Mouse (Mus musculus) limb, embryonic 10.5 days (tissue): ENCODE measurements around the gene Psme2. TPM values are rescaled to one million over a fixed set of nuclear protein-coding genes. Genes with fewer than 3 reads are reported as not detected.

Source experiments
- DNase-seq: peaks from one replicate; pipeline ENCODE4 v3.0.0-alpha.2; 2017; ENCODE audit warnings: low spot score
- H3K27ac ChIP-seq: fragments of 300-500 bp; sonication (generic); 2 replicates; pipeline ENCODE4 v1.5.1; 2016; ENCODE audit warnings: mild to moderate bottlenecking
- H3K27me3 ChIP-seq: fragments of 300-500 bp; sonication (generic); 2 replicates; pipeline ENCODE4 v1.6.1; 2016; ENCODE audit warnings: low read depth, mild to moderate bottlenecking; ENCODE audit not compliant: poor library complexity, severe bottlenecking
- H3K36me3 ChIP-seq: fragments of 300-500 bp; sonication (generic); 2 replicates; pipeline ENCODE4 v1.6.1; 2016; ENCODE audit warnings: mild to moderate bottlenecking, moderate library complexity
- H3K4me1 ChIP-seq: fragments of 300-500 bp; sonication (generic); 2 replicates; pipeline ENCODE4 v1.6.1; 2016
- H3K4me3 ChIP-seq: fragments of 300-500 bp; sonication (generic); 2 replicates; pipeline ENCODE4 v1.5.1; 2016; ENCODE audit warnings: mild to moderate bottlenecking, moderate library complexity
- H3K9me3 ChIP-seq: fragments of 300-500 bp; sonication (generic); replicated peaks from 2 replicates; pipeline ENCODE4 v1.6.1; 2016; ENCODE audit warnings: mild to moderate bottlenecking
- WGBS: fragments of 180-500 bp; shearing (Covaris S2); methylation state at CpG from one replicate; pipeline ENCODE4 v1.1.7; 2016; 5-methylcytosine and 5-hydroxymethylcytosine counted together
- polyA plus RNA-seq: library from polyadenylated mRNA; unstranded; fragments of >200 nt; fragmentation: Nextera tagmentation; extraction: Ambion mirVana; gene quantifications from 2 replicates; pipeline ENCODE4 v1.2.1, GENCODE M21; 2016

Psme2 gene
- polyA plus RNA-seq, 1 experiment from 2014 or later, result 192 TPM

GRCm38 (mm10) chr14:55608339-55608738, 17.4 kb upstream of the Psme2 start:
- no peak for DNase-seq
- no peak overlapping the region for H3K27ac ChIP-seq
- 96% methylated on average over 6 of the region's 6 CpGs for WGBS
- no peaks in the 10 kb centered on the region for H3K27me3 ChIP-seq
- peaks cover 10% of the 10 kb centered on the region for H3K4me1 ChIP-seq
- no peaks in the 10 kb centered on the region for H3K9me3 ChIP-seq
- peaks cover 56% of the 10 kb centered on the region for H3K36me3 ChIP-seq
- no peak overlapping the region for H3K4me3 ChIP-seq

GRCm38 (mm10) chr14:55605743-55606459, 15.0 kb upstream of the Psme2 start:
- H3K27me3 ChIP-seq, result no peaks in the 10 kb centered on the region
- DNase-seq, result no peak
- H3K27ac ChIP-seq, result no peak overlapping the region
- WGBS, result 94% methylated on average over 16 of the region's 16 CpGs
- no peak overlapping the region for H3K4me3 ChIP-seq
- H3K9me3 ChIP-seq, result no peaks in the 10 kb centered on the region
- H3K36me3 ChIP-seq, result peaks cover 80% of the 10 kb centered on the region
- peaks cover 11% of the 10 kb centered on the region for H3K4me1 ChIP-seq

DNA sequence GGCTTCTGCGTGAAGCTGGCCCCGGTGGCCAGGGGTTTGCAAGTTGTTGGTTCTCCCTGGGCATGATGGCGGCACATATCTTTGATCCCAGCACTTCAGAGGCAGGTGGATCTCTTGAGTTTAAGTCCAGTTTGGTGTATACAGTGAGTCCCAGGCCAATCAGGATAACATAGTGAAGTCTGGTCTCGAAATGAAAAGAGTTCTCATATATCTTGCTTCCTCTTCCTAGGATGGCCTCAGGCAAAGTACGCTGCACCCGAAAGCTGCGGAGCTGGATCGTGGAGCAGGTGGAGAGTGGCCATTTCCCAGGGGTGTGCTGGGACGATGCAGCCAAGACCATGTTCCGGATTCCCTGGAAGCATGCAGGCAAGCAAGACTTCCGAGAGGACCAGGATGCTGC, 13.9 kb upstream of the Psme2 start:
- Histone ChIP-seq H3K4me3 (no peak overlapping the region), H3K27me3 (no peaks in the 10 kb centered on the region), H3K4me1 (peaks cover 11% of the 10 kb centered on the region), H3K27ac (no peak overlapping the region), H3K9me3 (no peaks in the 10 kb centered on the region), H3K36me3 (peaks cover 85% of the 10 kb centered on the region)
- DNase-seq, result no peak
- WGBS, result 94% methylated on average over 11 of the region's 11 CpGs

- Histone ChIP-seq H3K4me3 (peak overlapping the region; percentile 40), H3K4me1 (peaks cover 11% of the 10 kb centered on the region), H3K9me3 (no peaks in the 10 kb centered on the region), H3K36me3 (peaks cover 85% of the 10 kb centered on the region), H3K27me3 (no peaks in the 10 kb centered on the region), H3K27ac (peak overlapping the region; percentile 81)
- peak; percentile 85 for DNase-seq
- 14% methylated on average over 19 of the region's 19 CpGs for WGBS
Measured at GRCm38 (mm10) chr14:55603633-55604576, 13.0 kb upstream of the Psme2 start.

GRCm38 (mm10) chr14:55603271-55603632, 12.3 kb upstream of the Psme2 start, which contains the start of gene Irf9:
Gene Irf9 (plus strand): TSS chr14:55603571.
- H3K27ac ChIP-seq, result peak within 1 kb of the TSS; percentile 81
- H3K4me1 ChIP-seq, result peaks cover 11% of the 10 kb centered on the region
- peaks cover 85% of the 10 kb centered on the region for H3K36me3 ChIP-seq
- H3K27me3 ChIP-seq, result no peaks in the 10 kb centered on the region
- H3K9me3 ChIP-seq, result no peaks in the 10 kb centered on the region
- H3K4me3 ChIP-seq, result peak within 1 kb of the TSS; percentile 40
- 88% methylated on average over 7 of the region's 7 CpGs for WGBS
- DNase-seq, result no peak

GRCm38 (mm10) chr14:55598521-55599390, 7.8 kb upstream of the Psme2 start:
- Histone ChIP-seq H3K27ac (no peak overlapping the region), H3K4me3 (no peak overlapping the region), H3K4me1 (peaks cover 10% of the 10 kb centered on the region; the same call in 1 of the 2 replicates), H3K36me3 (peaks cover 97% of the 10 kb centered on the region), H3K27me3 (no peaks in the 10 kb centered on the region), H3K9me3 (no peaks in the 10 kb centered on the region)
- DNase-seq, result no peak
- WGBS, result 94% methylated on average over 21 of the region's 21 CpGs

DNA sequence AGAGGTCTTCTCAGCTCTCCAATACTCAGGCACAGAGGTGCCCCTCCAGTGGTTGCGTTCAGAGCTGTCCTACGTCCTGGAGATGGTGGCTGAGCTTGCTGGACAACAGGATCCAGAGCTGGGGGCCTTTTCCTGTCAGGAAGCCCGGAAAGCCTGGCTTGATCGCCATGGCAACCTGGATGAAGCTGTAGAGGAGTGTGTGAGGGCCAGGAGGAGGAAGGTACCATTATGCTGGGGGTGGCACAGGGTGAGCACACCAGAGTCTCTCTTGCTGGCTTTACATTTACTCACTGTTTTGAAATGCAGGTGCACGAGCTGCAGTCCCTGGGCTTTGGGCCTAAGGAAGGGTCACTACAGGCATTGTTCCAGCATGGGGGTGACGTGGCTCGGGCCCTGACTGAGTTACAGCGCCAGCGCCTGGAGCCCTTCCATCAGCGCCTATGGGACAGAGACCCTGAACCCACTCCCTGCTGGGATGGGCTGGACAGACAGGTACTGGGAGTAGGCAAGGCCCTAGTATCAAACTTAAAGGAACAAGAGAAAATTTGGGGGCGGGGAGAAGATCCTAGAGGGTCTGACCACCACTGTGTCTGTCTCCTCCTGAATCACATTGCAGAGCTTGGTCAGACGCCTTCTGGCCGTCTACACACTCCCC, 5.2 kb upstream of the Psme2 start:
- H3K9me3 ChIP-seq, result no peaks in the 10 kb centered on the region
- H3K4me3 ChIP-seq, result no peak overlapping the region
- peaks cover 22% of the 10 kb centered on the region for H3K4me1 ChIP-seq
- WGBS, result 87% methylated on average over 13 of the region's 13 CpGs
- no peaks in the 10 kb centered on the region for H3K27me3 ChIP-seq
- H3K27ac ChIP-seq, result no peak overlapping the region
- no peak for DNase-seq
- H3K36me3 ChIP-seq, result peaks cover 76% of the 10 kb centered on the region

- H3K4me1 ChIP-seq, result peaks cover 32% of the 10 kb centered on the region
- WGBS, result 4% methylated on average over 16 of the region's 16 CpGs
- peak overlapping the region; percentile 79 for H3K4me3 ChIP-seq
- DNase-seq, result no peak
- no peaks in the 10 kb centered on the region for H3K27me3 ChIP-seq
- H3K27ac ChIP-seq, result peak overlapping the region; percentile 90
- H3K36me3 ChIP-seq, result peaks cover 59% of the 10 kb centered on the region
- H3K9me3 ChIP-seq, result no peaks in the 10 kb centered on the region
Measured at GRCm38 (mm10) chr14:55592226-55592625, 1.3 kb upstream of the Psme2 start.

DNA sequence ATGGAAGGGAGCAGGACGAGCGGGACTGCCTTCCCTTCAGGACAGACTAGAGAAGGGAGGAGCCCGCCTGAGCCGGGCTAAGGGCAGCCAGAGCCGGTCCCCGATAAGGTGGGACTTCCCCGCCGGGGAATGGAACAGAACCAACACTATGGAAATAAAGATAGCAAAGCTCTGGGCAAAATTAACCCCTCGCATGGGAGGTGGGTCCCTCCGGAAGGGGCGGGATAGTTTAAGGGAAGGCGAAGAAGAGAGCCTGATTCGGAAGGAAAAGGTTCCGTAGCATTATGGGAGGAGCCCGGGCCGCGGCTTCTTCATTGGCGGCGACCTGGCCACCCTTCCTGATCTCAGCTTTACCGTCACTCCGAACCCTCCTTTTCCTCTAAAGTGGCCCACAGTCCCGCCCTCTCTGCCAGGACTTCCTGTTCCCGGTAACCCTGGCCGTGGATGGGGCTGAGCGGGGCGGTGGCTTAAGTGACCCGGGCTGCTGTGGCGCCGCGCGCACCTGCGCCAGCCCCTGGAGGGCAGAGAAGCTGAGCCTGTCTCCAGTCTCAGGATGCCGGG, 498 bp upstream of the Psme2 start, which contains the start of gene Rnf31:
Gene Rnf31 (plus strand): TSS at position 378 of the 561 bp plus-strand sequence.
- Histone ChIP-seq H3K27ac (peak within 1 kb of the TSS; percentile 90), H3K36me3 (peaks cover 57% of the 10 kb centered on the region), H3K27me3 (no peaks in the 10 kb centered on the region), H3K4me3 (peak within 1 kb of the TSS; percentile 79), H3K9me3 (no peaks in the 10 kb centered on the region), H3K4me1 (peaks cover 32% of the 10 kb centered on the region)
- 0% methylated on average over 33 of the region's 33 CpGs for WGBS
- peak; percentile 90 for DNase-seq

DNA sequence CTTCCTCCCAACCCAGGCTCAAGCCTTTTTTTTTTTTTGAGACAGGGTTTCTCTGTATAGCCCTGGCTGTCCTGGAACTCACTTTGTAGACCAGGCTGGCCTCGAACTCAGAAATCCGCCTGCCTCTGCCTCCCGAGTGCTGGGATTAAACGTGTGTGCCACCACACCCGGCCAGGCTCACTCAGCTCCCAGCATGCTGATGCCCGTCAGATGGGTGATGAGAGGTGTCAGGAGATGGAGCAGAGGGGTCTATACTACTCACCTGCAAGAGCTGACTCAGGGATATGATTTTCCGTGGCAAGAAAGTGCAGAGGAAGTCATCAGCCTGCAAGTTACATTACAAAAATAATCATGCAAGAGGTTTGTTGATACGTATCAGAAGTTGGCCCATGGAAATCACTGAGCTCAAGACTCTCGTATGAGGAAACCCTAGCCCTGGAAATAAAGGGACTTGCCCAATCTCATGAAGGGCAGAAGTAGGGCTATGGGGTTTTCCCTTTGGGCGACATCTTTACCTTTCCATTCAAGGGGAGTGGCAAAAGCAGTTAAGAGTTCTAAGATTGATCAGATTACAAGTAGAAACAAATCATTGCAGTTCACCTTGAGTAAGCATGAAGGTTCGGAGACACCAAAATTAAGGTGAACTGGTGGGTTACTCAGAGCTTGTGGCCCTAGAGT, 1.0 kb downstream of the Psme2 start:
- no peak overlapping the region for H3K27ac ChIP-seq
- 0 out of 2 replicates have a peak, but pooled peaks cover under 1% of the 10 kb centered on the region for H3K27me3 ChIP-seq
- H3K9me3 ChIP-seq, result no peaks in the 10 kb centered on the region
- H3K36me3 ChIP-seq, result peaks cover 42% of the 10 kb centered on the region
- 90% methylated on average over 11 of the region's 11 CpGs for WGBS
- peaks cover 35% of the 10 kb centered on the region for H3K4me1 ChIP-seq
- no peak for DNase-seq
- H3K4me3 ChIP-seq, result peak overlapping the region; percentile 79

- Histone ChIP-seq H3K4me3 (no peak overlapping the region), H3K36me3 (peaks cover 35% of the 10 kb centered on the region), H3K4me1 (peaks cover 42% of the 10 kb centered on the region), H3K9me3 (no peaks in the 10 kb centered on the region), H3K27ac (no peak overlapping the region), H3K27me3 (peaks cover 7% of the 10 kb centered on the region; the same call in 1 of the 2 replicates)
- DNase-seq, result no peak
- WGBS, result 89% methylated on average over 5 of the region's 5 CpGs
Measured at GRCm38 (mm10) chr14:55589271-55589670, 1.6 kb downstream of the Psme2 start.
